27 mouse cellular contexts compared by ENCODE assay signal in genomic region chr6:67281614-67282197, GRCm38 (mm10). TPM values are rescaled to one million over a fixed set of nuclear protein-coding genes. Genes with fewer than 3 reads are reported as not detected.
A peak's percentile ranks its signal among the peaks of the same experiment; 100 is the strongest.
DNase-seq lines count a peak whose midpoint lies in the region; ATAC-seq and TF ChIP-seq lines count a peak whose summit lies in the region.
"Had no signal": no experiment of that assay in that cellular context is flagged by ENCODE, and none has a peak within 500 bp of the region (broad histone marks: within the 10 kb centered on the region; RNA-seq: fewer than 3 reads in every experiment).

No protein-coding gene starts in this region.

- H3K9me3 ChIP-seq in G1E (replicated peaks) = no peaks in the 10 kb centered on the region
- no peaks in the 10 kb centered on the region for H3K9me3 ChIP-seq in liver, embryonic 13.5 days (replicated peaks)
- no peaks in the 10 kb centered on the region for H3K9me3 ChIP-seq in limb, embryonic 10.5 days (replicated peaks)
- H3K9me3 ChIP-seq: forebrain, embryonic 10.5 days; forebrain, embryonic 15.5 days; heart, embryonic 12.5 days; hindbrain, embryonic 13.5 days; midbrain, embryonic 10.5 days had no signal

- H3K4me2 ChIP-seq in liver, embryonic 13.5 days = no peak overlapping the region
- H3K4me2 ChIP-seq: forebrain, embryonic 15.5 days; heart, embryonic 12.5 days; hindbrain, embryonic 13.5 days had no signal

- H3K4me1 ChIP-seq in G1E (ENCODE audit: insufficient read depth, low read depth, low read length) = peaks cover 36% of the 10 kb centered on the region
- H3K4me1 ChIP-seq in liver, embryonic 13.5 days (replicated peaks) = peaks cover 14% of the 10 kb centered on the region
- 0 out of 2 replicates have a peak, but pooled peaks cover 3% of the 10 kb centered on the region for H3K4me1 ChIP-seq in limb, embryonic 10.5 days
- H3K4me1 ChIP-seq: forebrain, embryonic 10.5 days; forebrain, embryonic 15.5 days; heart, embryonic 12.5 days; hindbrain, embryonic 13.5 days; midbrain, embryonic 10.5 days had no signal

- DNase-seq in 3134 (ENCODE audit: extremely low read depth, insufficient read length, low spot score) (peak; percentile 37), G1E (ENCODE audit: low spot score) (no peak)
- DNase-seq in liver, embryonic 13.5 days = no peak
- no peak for DNase-seq in testis, postnatal 14 days (ENCODE audit: low spot score)
- DNase-seq in adrenal gland, postnatal 10 days = no peak
- no peak for DNase-seq in limb, embryonic 10.5 days (ENCODE audit: low spot score)
- no peak for DNase-seq in cerebellum, postnatal 14 days
- DNase-seq: cerebellum, adult 11 months; cerebellum, adult 9-10 months; gastrocnemius, adult 2 months; gastrocnemius, postnatal 36 days; heart, adult 2 months; heart, postnatal 4 days; kidney, postnatal 14 days; lung, adult 2 months; lung, postnatal 10 days; right cerebral cortex, adult 18-20 months had no signal

- 30% methylated on average over 9 of the region's 9 CpGs for WGBS in liver, embryonic 13.5 days (ENCODE audit: insufficient replicate concordance)
- 81% methylated on average over 9 of the region's 9 CpGs for WGBS in limb, embryonic 10.5 days

- peaks cover 74% of the 10 kb centered on the region for H3K36me3 ChIP-seq in G1E (replicated peaks)
- H3K36me3 ChIP-seq in liver, embryonic 13.5 days = peaks cover 70% of the 10 kb centered on the region
- peaks cover 96% of the 10 kb centered on the region for H3K36me3 ChIP-seq in limb, embryonic 10.5 days

- no peaks in the 10 kb centered on the region for H3K27me3 ChIP-seq in G1E (ENCODE audit: insufficient read depth, low read length)
- H3K27me3 ChIP-seq in liver, embryonic 13.5 days = no peaks in the 10 kb centered on the region
- H3K27me3 ChIP-seq in limb, embryonic 10.5 days (ENCODE audit: low read depth, poor library complexity, severe bottlenecking) = no peaks in the 10 kb centered on the region
- H3K27me3 ChIP-seq: forebrain, embryonic 15.5 days; heart, embryonic 12.5 days; hindbrain, embryonic 13.5 days had no signal

- peak; percentile 81 for ATAC-seq in G1E (ENCODE audit: extremely low read depth, insufficient number of reproducible peaks, low FRiP score, poor library complexity, severe bottlenecking)
- ATAC-seq in erythroblast, adult 5-6 weeks (replicated peaks; ENCODE audit: low FRiP score, poor library complexity, severe bottlenecking) = peak; percentile 62; the same call in 1 of the 2 replicates
- peak; percentile 55 for ATAC-seq in liver, embryonic 13.5 days (ENCODE audit: low read depth)
- ATAC-seq: forebrain, embryonic 15.5 days; intestine, postnatal 0 days; midbrain, embryonic 16.5 days had no signal

- TF ChIP-seq CTCF in G1E (IDR thresholded peaks at IDR 0.05; ENCODE audit: low read depth, low read length) = no peak

- H3K27ac ChIP-seq in liver, embryonic 13.5 days = no peak overlapping the region
- no peak overlapping the region for H3K27ac ChIP-seq in limb, embryonic 10.5 days
- H3K27ac ChIP-seq: forebrain, embryonic 10.5 days; forebrain, embryonic 15.5 days; gastrocnemius, adult 2 months; heart, adult 2 months; hindbrain, embryonic 13.5 days; left cerebral cortex, adult 2 months; macrophage; midbrain, embryonic 10.5 days had no signal

- H3K4me3 ChIP-seq in G1E (ENCODE audit: low read depth, low read length) = no peak overlapping the region; the same call in 1 of the 2 replicates
- no peak overlapping the region for H3K4me3 ChIP-seq in liver, embryonic 13.5 days (replicated peaks)
- H3K4me3 ChIP-seq in limb, embryonic 10.5 days = no peak overlapping the region
- H3K4me3 ChIP-seq: forebrain, embryonic 10.5 days; forebrain, embryonic 15.5 days; gastrocnemius, adult 2 months; heart, adult 2 months; heart, embryonic 12.5 days; hindbrain, embryonic 13.5 days; left cerebral cortex, adult 2 months; midbrain, embryonic 10.5 days had no signal

- H3K9ac ChIP-seq in liver, embryonic 13.5 days = no peak overlapping the region
- H3K9ac ChIP-seq: forebrain, embryonic 15.5 days; heart, embryonic 12.5 days; hindbrain, embryonic 13.5 days had no signal

RNA-seq across cellular contexts. Expression of gene Serbp1, which starts 43.7 kb away (rescaled TPM):
- total RNA-seq in G1E (2014; fragmentation: Nextera tagmentation) (1,171 and 1,332 TPM in 2 replicates), G1E (2017) (1,188 and 1,473 TPM in 2 replicates)
- polyA plus RNA-seq in G1E (2012) = 2,449 and 2,463 TPM in 2 replicates
- 288 and 330 TPM in 2 replicates for total RNA-seq in erythroblast, adult 5-6 weeks (2015; ENCODE audit: low replicate concordance)
- total RNA-seq in erythroblast, adult 5-6 weeks (2017; ENCODE audit: low replicate concordance) = 416 and 434 TPM in 2 replicates
- polyA plus RNA-seq in liver, embryonic 13.5 days (2015; fragmentation: Nextera tagmentation; extraction: Ambion mirVana) = 397 and 437 TPM in 2 replicates
- total RNA-seq in adrenal gland, postnatal 10 days (2021) = 100 to 1,000 TPM; 321 to 336 TPM
- 505 and 553 TPM in 2 replicates for polyA plus RNA-seq in limb, embryonic 10.5 days (2016; fragmentation: Nextera tagmentation; extraction: Ambion mirVana)
